Mouse (Mus musculus) ovary, postnatal 36 days (tissue): Measurements from ENCODE around the gene Dock9.

Source experiments
- DNase-seq: peaks from one replicate; pipeline ENCODE4 v3.0.0; 2022; ENCODE audit warnings: low spot score, mixed read lengths

Gene Dock9

DNA sequence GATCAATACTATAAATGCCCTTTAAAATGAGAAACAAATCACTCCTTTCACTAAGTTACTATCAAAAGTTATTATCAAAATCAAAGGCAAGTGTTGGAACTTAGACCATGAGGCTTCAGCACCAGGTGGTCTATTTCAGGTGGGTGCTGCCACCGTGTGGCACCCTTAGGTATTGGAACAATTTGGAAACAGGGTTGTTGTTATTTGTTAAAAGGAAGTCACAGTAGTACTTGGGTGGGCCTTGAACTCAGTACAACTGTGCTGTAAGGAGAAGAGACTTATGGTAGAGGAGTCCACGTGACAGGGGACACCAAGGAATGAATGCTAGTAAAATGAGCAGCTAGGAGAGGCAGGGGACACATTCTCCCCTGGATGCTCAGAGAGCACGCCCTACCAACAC lies 218.6 kb downstream of the Dock9 start:
- DNase-seq = peak; percentile 40

DNA sequence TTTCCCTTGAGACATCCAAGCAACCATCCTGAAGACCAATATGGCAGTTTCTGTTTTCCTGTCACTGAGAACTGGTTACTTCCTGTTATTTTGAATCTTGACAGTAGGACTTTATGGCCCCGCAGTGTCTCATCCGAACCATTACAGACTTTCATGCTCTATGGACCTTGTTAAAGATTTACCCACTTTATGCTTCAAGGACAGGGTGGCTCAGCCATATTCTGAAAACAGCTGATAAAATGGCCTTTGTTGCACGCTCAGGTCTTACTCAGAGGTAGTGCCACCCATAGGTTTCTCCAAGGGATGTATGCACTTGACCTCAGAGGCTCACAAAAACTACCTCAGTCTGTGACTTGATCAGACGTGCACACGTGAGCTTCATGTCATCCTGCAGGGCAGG lies 224.2 kb downstream of the Dock9 start:
- DNase-seq = no peak

DNA sequence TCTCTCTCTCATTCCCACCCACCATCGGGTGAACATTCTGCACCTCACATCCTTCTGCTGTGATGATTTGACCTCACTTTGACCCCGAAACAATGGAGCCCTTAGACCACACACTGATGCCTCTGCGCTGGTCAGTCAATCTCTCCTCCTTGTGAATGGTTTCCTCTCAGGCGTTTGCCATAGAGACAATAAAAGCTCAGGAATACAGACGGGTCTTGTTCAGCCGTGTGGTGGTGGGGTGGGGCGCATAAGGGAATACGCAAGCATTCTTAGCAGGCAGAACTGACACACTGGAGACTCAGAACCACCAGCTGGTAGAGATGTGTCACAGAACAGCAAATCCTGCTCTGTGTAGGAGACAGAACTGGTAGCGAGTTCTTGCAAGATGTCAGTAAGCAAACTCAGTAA lies 230.8 kb downstream of the Dock9 start:
- no peak for DNase-seq

DNA sequence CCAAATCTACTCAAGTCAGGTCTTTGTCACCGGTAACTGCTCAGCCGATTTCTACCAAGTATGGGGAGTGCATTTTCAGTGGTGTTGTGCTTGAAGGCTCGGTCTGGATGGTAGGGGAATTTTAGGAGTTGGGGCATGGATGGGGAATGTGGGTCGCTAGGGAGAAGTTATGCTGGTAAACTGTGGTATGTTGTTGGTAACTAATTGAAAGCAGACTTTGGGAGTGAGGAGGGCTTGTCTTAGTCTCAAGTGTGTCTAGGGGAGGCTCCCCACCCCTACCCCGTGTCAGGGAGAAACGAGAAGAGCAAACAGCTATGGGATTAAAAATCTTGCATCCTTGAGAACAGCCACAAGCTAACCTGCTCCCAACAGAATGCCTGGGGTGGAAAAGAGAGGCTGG lies 231.7 kb downstream of the Dock9 start:
- no peak for DNase-seq

DNA sequence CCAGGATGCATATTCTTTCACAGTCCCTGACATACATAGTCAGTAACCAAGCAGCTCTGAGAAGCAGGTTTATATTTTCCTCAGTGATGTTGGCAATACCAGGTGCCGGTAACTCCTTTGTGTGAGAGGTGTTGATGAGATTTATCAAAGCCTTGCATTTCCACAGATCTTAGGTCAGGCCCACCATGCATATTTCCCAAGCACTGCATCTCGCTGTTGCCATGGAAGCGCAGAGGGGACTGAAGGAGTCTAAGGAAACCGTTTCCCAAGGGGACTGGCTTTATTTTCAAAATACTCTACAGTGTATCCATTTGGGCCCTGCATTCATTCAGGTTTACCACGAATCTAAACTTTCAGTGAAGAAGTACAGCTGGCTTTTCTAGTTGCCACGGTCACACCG lies 233.0 kb downstream of the Dock9 start:
- no peak for DNase-seq

DNA sequence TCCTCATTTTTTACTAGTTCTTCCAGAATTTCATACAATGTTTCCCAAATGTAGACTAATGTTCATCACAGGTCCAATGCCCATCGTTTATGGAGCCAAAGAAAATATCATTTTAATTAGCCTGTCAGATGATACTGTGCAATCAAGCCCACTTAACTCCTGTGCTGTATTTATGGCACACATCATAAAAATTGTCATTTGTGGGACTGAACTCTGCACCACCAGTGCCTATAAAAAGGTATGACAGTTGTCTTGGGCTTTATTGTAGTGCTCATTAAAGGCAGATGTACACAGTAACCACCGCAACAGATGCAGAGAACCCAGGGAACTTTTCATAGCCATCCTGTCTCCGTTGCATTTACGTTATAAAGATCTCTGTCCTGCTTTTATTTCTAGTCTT lies 233.7 kb downstream of the Dock9 start:
- no peak for DNase-seq

DNA sequence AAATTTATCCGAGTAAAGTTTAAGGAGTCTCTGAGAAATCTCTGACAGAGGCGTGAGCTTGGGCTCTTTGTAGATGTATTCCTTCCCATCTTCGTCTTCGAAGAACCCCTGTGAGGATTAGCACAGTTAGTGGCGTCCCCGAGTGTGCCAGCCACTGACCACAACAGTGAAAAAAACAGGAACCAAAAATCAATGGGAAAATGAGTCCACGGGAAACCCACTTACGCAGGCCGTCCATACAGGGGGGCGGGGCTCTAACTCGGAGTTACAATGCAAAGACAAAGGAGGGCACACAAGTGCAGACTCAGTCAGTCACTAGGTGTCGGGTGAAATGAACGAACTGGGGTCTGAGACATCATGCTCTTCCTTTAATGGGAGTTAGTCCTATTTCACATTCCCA lies 238.6 kb downstream of the Dock9 start:
- no peak for DNase-seq

DNA sequence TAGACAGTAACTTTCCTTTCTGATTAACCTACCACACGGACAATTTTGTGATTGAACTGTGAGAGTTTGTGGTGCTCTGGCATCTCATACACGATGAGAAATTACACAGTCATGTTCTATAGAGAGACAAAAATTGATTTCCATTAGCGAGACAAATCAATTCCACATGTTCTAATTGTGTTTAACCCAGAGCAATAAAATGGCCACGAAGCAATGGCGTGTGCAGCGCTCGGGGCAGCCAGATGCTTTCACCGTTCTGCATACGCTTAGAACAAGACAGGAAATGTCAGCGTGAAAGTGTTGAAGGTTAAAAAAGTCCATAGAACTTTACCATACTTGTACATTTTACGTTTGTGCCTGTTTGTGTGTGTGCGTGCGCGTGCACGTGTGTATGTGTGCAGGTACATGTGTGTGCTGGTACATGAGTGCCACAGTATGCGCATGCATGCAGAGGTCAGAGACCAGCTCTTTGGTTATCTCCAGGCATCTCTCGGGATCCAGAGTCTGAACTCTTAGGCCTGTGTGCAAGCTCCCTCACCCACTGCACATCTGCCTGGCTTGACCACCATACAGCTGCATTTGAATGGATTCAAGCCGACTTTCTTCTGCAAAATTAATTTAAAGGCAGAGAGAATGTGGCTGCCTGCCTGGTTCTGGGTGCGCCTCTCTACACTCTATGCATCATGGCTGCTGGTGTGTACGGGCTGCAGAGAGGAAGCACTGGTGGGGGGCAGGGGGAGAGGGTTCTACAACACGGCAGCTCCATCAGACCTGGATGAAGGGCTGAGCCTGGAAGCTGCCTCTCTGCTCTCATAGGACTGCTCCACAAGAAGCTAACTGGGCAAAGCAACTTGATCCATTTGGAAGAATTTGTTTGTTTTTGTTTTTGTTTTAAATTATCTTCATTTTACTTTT lies 241.0 kb downstream of the Dock9 start:
- no peak for DNase-seq

DNA sequence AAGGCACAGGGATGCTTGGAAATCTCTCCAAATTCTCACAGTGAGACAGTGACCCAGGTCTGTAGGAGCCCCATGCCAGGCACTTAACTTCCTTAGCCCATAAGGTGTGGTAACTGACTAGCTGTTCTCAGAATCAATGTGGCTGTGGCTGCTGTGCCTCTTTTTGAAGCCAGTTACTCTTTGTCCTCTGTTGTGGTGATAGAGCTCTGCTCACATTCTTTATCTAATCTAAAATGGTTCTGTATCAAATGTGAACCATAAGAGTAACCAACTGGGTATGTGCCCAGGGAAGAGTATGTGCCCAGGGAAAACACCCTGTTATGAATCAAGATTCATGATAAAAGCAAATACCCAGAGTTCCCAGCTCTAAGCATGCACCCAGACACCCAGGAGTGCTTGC lies 243.9 kb downstream of the Dock9 start:
- no peak for DNase-seq

DNA sequence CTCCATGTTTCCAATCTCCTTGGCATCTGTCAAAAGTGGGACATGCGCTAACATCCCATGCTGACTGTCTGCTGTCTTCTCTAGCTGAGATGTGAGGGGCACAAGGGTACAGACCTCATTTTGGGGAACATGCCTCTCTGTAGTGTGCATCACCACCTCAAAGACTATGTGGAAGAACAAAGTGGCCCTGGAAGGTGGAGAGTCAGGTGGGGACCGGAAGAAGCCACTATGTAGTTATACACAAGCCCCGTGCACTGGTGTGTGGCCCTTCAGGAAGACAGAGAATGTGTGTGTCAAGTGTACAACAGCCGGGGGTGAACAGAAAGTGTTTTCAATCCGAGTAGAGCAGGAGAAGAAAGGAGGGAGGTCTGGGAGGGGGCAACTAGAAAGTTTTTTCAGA lies 245.1 kb downstream of the Dock9 start:
- no peak for DNase-seq

DNA sequence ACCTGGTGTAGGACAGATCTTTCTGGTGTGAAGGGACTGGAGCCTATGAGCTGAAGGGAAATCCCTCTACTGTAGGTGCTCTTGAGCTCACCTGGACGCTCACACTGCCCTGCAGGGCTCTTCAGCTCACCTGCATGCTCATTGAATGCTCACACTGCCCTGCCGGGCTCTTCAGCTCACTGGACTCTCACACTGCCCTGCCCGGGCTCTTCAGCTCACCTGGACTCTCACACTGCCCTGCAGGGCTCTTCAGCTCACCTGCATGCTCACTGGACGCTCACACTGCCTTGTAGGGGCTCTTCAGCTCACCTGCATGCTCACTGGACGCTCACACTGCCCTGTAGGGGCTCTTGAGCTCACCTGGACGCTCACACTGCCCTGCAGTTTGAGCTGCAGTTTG lies 247.8 kb downstream of the Dock9 start:
- DNase-seq = no peak

DNA sequence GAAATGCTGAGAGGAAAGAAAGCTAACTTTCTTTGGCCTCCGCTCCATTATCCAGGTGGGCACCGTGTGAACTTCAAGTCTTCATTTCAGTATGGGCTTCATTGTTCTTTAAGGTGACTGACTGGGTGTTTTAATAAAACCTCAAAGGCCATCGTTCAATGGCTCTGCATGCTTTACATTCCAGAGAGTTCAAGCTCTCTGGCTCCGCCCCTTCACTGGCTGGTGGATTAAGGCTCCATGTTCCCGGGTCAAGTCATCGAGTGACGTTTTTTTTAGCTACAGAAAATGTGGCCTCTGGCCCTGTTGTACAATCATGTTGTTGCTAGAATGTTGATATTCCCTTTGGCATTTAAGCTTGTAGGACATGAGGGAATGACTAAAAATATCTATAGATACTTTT lies 249.9 kb downstream of the Dock9 start:
- DNase-seq = no peak

DNA sequence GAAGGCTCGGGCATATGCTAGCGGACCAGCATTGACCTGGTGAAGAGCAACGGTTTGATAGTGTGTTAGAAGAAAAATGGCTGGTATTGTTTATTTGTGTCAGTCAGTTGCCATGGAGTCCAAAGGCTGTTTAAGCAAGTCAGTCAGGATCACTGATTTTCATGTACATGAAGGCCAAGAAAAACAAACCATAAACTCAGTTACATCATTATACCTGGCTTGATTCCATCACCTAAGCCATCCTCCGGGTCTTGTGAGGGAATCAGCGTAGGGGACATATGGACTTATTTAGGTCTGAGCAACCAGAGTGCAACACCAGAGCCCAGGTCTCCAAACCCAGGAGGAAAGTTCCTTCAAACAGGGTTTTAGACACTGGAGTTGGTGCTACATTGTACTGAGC lies 251.0 kb downstream of the Dock9 start:
- DNase-seq = no peak

DNA sequence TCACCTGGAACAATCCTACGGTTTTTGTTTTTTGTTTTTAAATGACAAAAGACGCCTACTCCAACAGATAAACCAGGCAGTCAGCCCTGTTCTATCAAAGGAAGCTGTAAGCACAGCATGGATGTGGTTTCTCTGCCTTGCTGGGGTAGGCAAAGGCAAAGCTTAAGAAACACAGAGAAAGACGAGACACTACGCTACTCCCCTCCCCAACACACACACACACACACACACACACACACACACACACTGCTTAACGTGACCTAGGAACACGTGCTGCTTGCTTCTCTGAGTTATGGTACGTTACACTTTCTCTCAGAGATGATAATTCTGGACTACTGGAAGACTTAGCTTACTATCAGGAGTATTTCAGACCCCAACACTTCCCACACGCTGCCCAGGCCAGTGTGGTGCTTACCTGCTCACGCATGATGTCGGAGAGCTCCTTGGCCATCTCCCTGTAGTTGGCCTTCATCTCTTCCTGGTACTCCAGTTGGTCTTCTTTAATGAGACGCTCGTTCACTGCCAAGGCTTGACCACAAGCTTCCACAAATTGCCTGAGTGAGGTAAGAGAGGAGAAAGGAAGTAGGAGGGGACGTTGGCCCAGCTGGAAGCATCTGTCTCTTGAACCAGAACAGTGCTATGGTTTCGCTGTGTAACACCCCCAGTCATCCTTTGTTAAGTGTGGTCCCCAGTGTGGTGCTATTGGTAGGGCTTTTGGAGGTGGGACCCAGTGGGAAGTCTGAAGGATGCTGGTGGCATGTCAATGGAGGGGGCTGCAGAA lies 251.9 kb downstream of the Dock9 start:
- no peak for DNase-seq

DNA sequence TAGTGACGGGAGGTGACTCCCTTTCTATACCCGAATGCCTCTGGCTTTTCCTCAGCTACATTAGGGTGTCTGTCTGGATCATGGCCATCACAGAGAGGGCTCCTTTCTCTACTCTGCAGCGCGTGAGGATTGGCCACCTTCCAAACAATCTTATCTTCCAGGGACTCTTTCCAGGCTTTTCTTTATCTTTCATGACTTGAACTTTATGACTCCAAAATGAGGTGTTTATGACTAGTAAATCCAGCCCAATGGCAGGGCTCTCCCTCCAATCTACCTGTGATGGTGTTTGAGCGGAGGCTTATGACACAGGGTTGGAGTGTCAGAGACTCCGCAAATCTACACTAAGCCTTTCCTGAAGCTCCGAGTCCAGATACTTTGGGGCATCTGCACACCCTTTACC lies 256.4 kb downstream of the Dock9 start:
- DNase-seq = no peak

DNA sequence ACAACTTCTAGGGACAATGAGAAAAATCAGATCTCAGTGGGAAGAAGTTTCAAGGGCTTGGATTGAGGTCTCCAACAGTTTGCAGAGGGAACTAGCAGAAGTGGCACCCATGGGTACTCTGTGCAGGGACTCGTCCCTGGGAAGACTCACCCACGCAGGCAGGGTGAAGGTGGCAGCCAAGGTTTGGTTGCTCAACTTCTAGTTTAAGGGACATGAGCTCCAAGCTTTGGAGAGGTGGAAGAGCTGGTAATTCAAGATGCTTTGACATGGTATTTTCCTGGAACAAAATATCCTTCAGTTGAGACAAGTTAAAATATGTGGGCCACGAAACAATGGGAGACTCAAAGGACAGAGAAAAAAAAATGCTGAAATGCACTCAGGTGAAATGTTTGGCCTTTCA lies 263.1 kb downstream of the Dock9 start:
- DNase-seq = no peak

DNA sequence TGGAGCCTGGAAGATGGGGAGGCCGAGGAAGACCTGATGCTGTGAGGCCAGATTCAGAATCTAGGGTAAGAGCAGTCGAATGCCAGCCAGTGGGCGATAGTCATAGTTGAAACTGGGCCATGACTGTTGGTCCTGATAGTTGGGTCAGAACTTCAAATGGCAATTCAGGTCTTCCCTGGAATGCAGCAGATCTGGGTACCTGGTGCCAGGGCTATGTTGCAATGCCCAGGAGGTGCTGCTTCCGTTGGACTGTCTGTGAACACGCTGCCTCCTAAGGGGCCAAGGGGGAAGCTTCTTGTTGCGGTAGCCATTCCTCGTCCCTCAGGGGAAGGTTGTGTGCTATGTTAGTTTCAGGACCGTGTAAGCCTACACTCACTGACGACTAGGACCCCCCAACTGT lies 266.8 kb downstream of the Dock9 start:
- no peak for DNase-seq

DNA sequence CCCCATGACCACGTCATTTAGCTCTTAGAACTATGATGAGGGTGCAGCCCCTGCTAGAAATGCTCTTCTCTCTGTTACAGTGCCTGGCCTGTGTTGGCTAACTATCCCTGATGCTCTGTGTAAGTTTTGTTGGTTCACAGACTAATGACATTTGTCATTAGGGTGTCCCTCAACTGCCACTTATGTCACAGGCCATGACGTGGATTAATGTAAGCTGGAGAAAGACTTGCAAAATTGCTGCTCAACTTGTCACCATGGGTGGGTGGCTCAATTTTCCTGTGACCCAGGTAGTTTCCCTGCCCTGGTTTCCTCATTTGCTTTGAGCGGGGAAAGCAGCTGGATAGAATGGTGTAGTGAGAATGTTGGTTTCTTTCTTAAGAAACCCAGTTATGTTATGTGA lies 269.8 kb downstream of the Dock9 start:
- DNase-seq = no peak

DNA sequence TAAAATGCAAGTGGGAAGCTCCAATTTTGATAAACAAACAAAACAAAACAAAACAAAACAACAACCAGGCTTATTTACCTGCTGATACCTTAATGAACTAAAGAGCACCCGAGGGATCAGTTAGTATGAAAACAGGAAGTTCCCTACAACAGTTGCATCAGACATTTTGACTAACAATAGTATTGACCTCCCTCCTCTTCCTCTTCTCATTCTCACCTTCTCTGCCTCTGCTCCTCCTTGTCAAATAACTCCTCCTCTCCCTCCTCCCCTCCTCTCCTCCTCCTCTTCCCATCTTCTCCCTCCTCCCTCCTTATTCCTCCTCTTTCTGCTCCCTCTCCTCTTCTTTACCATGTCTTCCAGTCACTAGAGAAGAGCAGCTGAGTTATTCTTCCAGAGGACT lies 270.4 kb downstream of the Dock9 start:
- no peak for DNase-seq

DNA sequence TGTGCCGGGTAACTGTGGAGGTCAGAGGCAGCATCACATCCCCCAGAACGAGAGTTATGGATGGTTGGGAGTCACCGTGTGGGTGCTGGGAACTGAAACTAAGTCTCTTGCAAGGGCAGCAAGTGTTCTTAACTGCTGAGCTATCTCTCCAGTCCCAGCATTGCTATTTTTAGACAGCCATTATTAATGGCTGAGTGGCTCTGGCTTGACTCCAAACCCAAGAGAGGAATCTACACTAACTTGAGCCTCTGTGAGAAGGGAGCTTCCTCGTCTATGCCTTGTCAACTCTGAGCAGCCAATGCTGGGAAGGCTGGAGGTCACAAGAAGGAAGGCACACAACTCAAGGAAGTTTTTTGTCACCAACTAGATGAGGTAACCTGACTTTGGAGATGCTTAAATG lies 275.9 kb downstream of the Dock9 start:
- no peak for DNase-seq

DNA sequence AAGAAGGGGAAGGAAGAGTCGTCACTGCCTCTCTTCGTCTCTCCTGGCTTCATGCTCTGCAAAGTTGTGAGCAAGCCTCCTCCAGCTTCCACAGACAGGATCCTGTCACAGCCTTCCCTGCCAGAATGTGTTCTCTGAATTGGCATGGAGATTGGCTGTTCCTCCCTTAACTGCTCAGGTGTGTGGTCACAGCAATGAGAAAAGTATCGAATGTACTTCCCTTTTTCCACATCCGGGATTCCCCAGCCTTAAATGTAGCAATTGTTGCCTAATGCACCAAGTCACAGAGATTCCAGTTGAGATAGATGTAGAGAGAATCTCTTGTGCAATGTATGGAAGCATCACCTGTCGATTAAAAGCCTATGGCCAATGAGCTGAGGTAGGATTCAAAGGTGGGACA lies 280.8 kb downstream of the Dock9 start:
- DNase-seq = no peak

DNA sequence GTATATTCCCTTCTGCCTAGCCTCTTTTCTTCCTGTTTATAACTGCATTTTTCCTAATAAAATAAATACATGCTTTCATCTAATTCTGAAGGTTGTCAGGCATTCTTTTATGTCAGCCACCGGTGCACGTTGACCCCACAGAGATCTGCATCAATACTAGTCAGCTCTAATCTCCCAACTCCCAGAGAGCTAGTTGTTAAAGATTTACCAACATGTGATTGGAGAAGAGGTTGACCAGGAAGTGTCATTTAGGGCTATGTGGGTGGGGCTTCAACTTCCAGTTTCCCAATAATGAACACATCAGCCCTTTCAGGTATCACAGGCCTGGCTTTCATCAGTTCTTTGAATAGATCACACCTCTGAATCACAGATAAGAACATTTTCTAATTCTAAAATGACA lies 288.7 kb downstream of the Dock9 start:
- no peak for DNase-seq

DNA sequence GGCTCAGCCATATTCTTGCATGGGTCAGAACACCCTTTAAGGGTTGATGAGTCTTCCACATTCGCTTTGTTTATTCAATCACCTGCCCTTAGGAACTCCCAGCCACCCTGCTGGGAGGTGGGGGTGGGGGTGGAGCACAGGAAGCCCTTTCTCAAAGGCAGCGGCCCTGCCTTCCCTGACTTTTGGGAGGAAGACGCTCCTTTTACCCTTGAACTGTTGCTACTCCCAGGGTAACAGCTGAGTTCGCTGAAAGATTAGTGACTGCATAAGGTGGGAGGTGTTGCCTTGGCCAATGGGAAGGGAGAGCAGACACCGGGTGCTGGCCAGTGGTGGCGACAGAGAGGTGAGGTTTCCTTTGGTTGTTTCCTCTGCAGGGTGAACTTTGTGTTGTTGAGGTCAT lies 291.3 kb downstream of the Dock9 start:
- no peak for DNase-seq

DNA sequence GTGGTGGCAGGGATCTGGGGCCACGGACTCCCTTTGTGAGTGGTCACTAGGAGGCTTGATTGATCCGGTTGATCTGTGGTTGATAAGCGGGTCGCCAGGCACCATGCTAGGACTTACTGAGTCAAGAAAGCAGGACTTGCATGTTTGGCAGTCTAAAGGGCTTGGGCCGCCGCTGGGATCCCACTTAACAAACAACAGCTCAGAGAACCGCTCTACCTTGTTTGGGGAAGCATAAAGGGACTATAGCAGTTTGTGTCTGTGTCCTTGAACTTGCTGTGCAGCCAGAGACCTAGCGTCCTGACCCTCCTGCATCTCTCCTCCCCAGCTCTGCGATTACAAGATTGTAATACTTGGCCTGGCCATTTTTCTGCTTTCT lies 292.2 kb downstream of the Dock9 start:
- no peak for DNase-seq
